Mouse (Mus musculus): ENCODE data around the gene Cdkal1.

DNA sequence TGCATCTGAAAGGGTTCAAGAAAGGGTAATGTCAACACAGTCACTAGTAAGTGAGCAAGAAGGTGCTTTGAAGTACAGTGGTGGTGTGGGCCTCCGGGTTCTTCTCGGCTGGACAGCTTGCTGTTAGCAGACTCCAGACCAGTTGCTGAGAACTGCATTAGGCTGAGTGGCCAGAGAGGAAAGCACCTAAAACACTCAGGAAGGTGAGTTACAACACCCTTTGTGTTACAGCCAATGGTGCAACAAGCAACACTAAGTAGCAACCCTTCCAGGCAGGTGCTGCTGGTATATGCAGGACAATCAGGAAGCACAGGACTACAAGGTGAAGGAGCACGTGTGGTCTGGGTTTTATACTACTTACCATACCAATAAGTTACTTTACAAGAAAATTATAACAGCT, 90.2 kb downstream of the Cdkal1 start:
- TF ChIP-seq EP300 (optimal IDR thresholded peaks at IDR 0.05): no peak
- no peak for TF ChIP-seq CTCF (IDR thresholded peaks at IDR 0.05; ENCODE audit: low read depth)
